Mouse (Mus musculus) cerebellum, postnatal 25 days (tissue): ENCODE results near the gene Yipf2.

Source experiments
- DNase-seq, 2 experiments: peaks; one replicate each; pipeline ENCODE4 v3.0.0; 2021; ENCODE audit warnings: mixed read lengths in 2 of 2

Gene Yipf2

DNA sequence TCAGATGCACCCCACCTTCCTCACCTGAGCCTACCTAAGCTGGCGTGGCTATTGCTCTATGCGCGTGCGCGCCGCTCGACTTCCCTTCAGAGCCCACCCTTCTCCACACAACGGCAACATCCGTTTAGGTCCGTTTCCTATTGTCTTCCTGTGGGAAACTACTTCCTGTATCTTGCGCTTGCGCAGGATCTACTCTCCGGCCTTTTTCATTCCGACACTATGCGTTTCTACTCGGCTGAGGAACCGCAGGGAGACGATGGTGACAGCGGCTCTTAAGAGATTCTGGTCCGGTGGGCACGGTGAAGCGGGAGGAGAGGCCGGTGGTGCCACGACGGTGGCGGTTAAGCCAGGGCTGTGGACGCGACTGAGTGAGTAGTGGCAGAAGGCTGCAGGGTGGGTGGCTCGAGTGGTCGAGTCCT is at the start of gene Yipf2, which contains the start of gene Timm29:
TSS of gene Yipf2 (minus strand) at position 126 of the 419 bp plus-strand sequence.
TSS of gene Timm29 (plus strand) at position 20 of the 419 bp plus-strand sequence.
- peak; percentile 91 to 92 for DNase-seq

GRCm38 (mm10) chr9:21639031-21639430 is 46.4 kb upstream of the Yipf2 start:
- peak; percentile 63 to 67 for DNase-seq

DNA sequence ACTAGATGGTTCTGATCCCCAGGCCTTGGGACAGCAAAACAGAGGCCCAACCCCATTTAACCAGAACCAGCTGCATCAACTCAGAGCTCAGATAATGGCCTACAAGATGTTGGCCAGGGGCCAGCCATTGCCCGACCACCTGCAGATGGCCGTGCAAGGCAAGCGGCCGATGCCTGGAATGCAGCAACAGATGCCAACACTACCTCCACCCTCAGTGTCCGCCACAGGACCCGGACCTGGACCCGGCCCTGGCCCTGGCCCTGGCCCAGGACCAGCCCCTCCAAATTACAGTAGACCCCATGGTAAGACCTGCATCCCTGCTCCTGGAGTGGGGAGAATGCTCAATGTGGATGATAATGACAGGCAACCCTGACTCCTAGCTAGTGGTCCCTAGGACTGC is 43.0 kb upstream of the Yipf2 start:
- DNase-seq = peak; percentile 48 to 69

GRCm38 (mm10) chr9:21633106-21633505 is 40.5 kb upstream of the Yipf2 start:
- no peak for DNase-seq

- peak; percentile 60 to 79 for DNase-seq
These were observed 38.0 kb upstream of the Yipf2 start for GRCm38 (mm10) chr9:21630673-21631072.

- DNase-seq = no peak
These were observed 34.6 kb upstream of the Yipf2 start for GRCm38 (mm10) chr9:21627145-21627795.

DNA sequence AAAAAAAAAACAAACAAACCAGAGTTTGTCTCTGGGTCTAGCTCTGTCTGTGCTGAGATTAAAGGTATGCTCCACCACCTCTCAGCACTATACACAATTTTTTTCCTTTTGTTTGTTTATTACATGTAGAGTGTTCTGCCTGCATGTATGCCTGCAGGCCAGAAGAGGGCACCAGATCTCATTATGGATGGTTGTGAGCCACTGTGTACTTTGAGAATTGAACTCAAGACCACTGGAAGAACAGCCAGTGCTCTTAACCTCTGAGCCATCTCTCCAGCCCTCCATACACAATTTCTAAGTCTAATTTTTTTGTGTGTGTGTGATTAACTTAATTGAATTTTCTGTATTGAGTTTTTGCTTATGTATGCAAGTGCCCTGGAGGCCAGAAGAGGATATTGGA is 33.9 kb upstream of the Yipf2 start:
- no peak for DNase-seq

- no peak for DNase-seq
These were observed 33.0 kb upstream of the Yipf2 start for GRCm38 (mm10) chr9:21625342-21626339.

- DNase-seq = no peak
These were observed 30.0 kb upstream of the Yipf2 start for GRCm38 (mm10) chr9:21622676-21623075.

DNA sequence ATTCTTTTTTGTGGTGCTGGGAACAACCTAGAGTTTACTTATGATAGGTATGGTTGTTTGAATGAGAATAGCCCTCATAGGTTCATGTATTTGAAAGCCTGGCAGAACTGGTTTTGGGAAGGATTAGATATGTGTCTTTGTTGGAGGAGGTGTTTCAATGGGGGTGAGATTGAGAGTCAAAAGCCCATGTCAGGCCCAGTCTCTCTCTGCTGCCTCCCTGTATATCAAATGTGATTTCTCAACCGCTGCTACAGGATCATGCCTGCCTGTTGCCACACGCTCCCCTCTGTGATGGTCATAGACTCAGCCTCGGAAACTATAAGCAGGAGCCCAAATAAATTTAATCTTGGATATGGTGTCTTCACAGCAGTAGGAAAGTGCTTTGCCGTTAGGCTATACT is 27.6 kb upstream of the Yipf2 start:
- DNase-seq = no peak

- peak; percentile 40 to 44 for DNase-seq
These were observed 24.4 kb upstream of the Yipf2 start for GRCm38 (mm10) chr9:21617066-21617465.

DNA sequence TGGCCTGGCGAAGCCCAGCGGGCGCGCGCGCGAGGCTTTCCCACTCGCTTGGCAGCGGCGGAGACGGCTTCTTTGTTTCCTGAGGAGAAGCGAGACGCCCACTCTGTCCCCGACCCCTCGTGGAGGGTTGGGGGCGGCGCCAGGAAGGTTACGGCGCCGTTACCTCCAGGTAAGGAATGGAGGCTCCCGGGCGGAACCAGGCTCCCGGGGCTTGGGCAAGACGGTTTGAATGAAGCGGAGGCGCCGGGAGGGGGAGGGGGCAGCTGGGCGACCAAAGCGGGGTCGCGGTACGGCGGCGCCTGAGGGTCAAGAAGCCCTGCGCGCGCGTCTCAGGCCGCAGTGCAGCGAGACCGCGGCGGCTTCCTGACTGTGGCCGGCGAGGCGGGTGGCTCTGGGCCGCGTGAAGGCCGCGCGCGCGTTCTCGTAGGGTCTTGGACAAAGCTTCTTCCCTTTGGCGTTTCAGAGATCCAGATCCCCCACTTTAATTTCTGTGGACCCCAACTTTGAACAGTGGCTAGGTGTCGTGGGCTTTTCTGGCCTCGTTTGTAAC is 23.7 kb upstream of the Yipf2 start:
- DNase-seq = peak; percentile 93 to 95

GRCm38 (mm10) chr9:21615617-21616231 is 23.1 kb upstream of the Yipf2 start, which contains the start of gene Smarca4:
Gene Smarca4 (plus strand): TSS chr9:21616169.
- DNase-seq = peak; percentile 100

- no peak for DNase-seq
These were observed 22.4 kb upstream of the Yipf2 start for GRCm38 (mm10) chr9:21614864-21615616.

DNA sequence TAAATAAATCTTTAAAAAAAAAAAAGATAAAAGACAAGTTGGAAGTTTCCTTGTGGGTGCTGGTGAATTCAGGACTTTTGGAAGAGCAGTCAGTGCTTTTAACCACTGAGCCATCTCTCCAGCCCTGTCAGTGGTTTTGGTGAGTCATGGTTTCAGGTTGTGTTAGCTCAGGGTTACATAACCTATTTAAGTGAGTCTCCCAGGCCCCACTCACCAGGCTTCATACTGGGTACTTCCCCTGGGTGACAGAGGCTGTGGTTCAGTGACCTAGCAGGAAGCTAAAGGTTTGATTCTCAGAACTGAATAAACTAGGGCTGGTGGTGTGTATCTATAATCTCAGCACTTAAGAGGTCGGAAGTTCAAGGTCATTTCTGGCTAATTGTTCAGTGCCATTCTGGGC is 17.2 kb upstream of the Yipf2 start:
- DNase-seq = no peak

GRCm38 (mm10) chr9:21606648-21607047 is 14.0 kb upstream of the Yipf2 start:
- no peak for DNase-seq

DNA sequence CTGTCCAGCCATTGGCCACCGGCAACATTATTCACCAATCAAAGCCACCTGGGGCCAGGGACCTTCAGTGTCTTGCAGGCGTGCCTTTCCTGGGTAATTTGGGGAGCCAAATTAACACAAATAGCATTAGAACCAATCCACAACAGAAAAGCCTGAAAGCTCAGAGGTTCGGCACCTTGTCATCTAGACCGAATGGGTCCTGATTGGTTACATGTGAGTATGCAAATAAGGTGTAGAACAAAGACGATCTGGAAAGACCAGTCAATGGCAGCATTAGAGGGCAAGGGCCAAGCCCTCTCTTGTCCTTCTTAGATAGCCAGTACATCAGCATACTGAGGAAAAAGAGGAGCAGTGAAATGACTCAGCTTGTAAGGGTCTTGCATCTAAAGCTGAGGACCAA is 13.2 kb upstream of the Yipf2 start:
- no peak for DNase-seq

DNA sequence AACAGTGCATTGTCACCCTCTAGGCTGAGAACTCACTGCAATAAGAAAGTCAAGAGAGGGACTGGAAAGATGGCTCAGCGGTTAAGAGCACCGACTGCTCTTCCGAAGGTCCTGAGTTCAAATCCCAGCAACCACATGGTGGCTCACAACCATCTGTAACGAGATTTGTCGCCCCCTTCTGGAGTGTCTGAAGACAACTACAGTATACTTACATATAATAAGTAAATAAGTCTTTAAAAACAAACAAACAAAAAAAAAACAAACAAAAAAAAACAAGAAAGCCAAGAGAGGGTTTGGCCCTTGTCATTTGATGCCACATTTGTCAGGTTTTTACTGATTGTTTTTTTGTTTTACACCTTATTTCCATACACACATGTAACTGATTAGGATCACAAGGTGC is 11.5 kb upstream of the Yipf2 start:
- DNase-seq = no peak

DNA sequence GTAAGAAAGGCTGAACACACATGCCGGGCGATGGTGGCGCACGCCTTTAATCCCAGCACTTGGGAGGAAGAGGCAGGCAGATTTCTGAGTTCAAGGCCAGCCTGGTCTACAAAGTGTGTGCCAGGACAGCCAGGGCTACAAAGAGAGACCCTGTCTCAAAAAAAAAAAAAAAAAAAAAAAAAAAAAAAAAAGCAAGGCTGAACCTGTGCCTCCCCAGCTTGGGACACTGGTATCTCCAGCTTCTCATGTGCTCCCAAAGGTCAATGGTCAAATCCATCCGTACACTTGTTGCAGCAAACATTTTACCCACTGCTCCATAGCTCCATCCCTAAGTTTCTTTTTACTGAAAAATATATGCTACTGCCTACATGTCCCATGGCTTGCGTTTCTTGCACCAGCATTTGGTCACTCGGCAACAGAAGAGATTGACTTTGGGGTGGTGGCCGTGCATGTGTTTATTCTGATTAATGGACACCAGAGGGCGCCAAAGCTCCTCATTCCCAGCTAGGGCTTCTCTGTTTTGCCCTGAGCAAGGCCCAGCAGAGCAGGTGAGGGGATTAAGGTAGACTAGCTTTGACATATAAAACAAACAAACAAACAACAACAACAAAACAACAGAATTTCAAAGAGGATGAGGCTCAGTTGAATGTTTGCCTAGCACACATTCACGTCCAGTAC is 9.2 kb upstream of the Yipf2 start:
- DNase-seq = peak; percentile 77 to 82

DNA sequence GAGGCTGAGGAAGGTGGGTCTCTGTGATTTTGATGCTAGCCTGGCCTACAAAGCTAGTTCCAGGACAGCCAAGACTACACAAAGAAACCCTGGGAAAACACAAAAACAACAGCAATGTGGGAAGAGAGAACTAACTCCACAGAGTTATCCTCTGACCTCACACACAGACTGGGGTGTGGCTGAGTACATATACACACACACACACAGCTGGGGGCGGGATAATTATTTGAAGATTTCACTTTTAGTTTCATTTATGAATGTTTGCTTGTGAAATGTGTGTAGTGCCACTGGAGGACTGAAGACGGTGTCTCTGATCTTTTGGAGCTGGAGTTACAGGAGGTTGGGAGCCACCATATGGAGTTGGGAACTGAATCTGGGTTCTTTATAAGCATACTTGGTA is 8.4 kb upstream of the Yipf2 start:
- no peak for DNase-seq

- no peak for DNase-seq
These were observed 7.6 kb upstream of the Yipf2 start for GRCm38 (mm10) chr9:21600186-21600585.

- DNase-seq = peak in 1 of 2 experiments; percentile 58
These were observed 5.6 kb upstream of the Yipf2 start for GRCm38 (mm10) chr9:21598198-21598597.
